Mouse (Mus musculus) ES-CJ7 (cell line): ENCODE measurements around the gene Gm10639.
"Not testable (repeated sequence)": the region's sequence is repeated elsewhere in the genome, so short reads cannot be mapped to it uniquely, and the experiment has no call there.

ENCODE experiments used
- DNase-seq: peaks from one replicate; pipeline ENCODE4 v3.0.0; 2011; ENCODE audit warnings: low read depth, low spot score

Gm10639 gene

GRCm38 (mm10) chr9:78348206-78349004 lies 58.7 kb downstream of the Gm10639 start:
- DNase-seq: not testable (repeated sequence)

- not testable (repeated sequence) for DNase-seq
Measured at GRCm38 (mm10) chr9:78349141-78349540, 59.4 kb downstream of the Gm10639 start.

GRCm38 (mm10) chr9:78350007-78350406 lies 60.3 kb downstream of the Gm10639 start:
- DNase-seq: peak; percentile 62

GRCm38 (mm10) chr9:78351504-78352220 lies 61.9 kb downstream of the Gm10639 start:
- DNase-seq: no peak
